Mouse (Mus musculus) forebrain, postnatal 0 days (tissue): ENCODE measurements around the gene Pithd1. TPM values are rescaled to one million over a fixed set of nuclear protein-coding genes. Genes with fewer than 3 reads are reported as not detected.
A peak's percentile ranks its signal among the peaks of the same experiment; 100 is the strongest.

Experiments used
- ATAC-seq: fragments of 200-750 bp; cut with Nextera tagmentation; 2 replicates; pipeline ENCODE4 v1.8.0; 2017; ENCODE audit warnings: mild to moderate bottlenecking, moderate library complexity
- DNase-seq: peaks from one replicate; pipeline ENCODE4 v3.0.0-alpha.2; 2015
- H3K27ac ChIP-seq: fragments of 300-500 bp; sonication (generic); 2 replicates; pipeline ENCODE4 v1.5.1; 2014; ENCODE audit warnings: low read depth, mild to moderate bottlenecking, antibody characterized with exemption, low read length, moderate library complexity, mixed read lengths
- H3K27me3 ChIP-seq: fragments of 300-500 bp; sonication (generic); 2 replicates; pipeline ENCODE4 v1.6.1; 2014; ENCODE audit warnings: mild to moderate bottlenecking, low read length, mixed read lengths; ENCODE audit not compliant: insufficient read depth
- H3K36me3 ChIP-seq: fragments of 300-500 bp; sonication (generic); 2 replicates; pipeline ENCODE4 v1.6.1; 2014; ENCODE audit warnings: mild to moderate bottlenecking, moderate library complexity; ENCODE audit not compliant: insufficient read depth
- H3K4me1 ChIP-seq: fragments of 300-500 bp; sonication (generic); 2 replicates; pipeline ENCODE4 v1.6.1; 2014; ENCODE audit warnings: antibody characterized with exemption; ENCODE audit not compliant: insufficient read depth
- H3K4me2 ChIP-seq: fragments of 300-500 bp; sonication (generic); 2 replicates; pipeline ENCODE4 v1.6.1; 2014; ENCODE audit warnings: low read depth, mild to moderate bottlenecking, moderate library complexity
- H3K4me3 ChIP-seq: fragments of 300-500 bp; sonication (generic); 2 replicates; pipeline ENCODE4 v1.5.1; 2014; ENCODE audit warnings: low read depth, low read length, mixed read lengths
- H3K9ac ChIP-seq: fragments of 300-500 bp; sonication (generic); 2 replicates; pipeline ENCODE4 v1.6.1; 2014; ENCODE audit warnings: mild to moderate bottlenecking
- H3K9me3 ChIP-seq: fragments of 300-500 bp; sonication (generic); 2 replicates; pipeline ENCODE4 v1.6.1; 2016; ENCODE audit warnings: low read length
- CTCF ChIP-seq: sonication (generic); IDR thresholded peaks from 2 replicates; pipeline ENCODE4 v1.5.1; 2016; ENCODE audit warnings: antibody characterized with exemption, control low read depth, low read depth
- whole genome bisulfite sequencing: fragments of 180-500 bp; shearing (Covaris S2); extraction: QIAGEN DNeasy Blood & Tissue Kit; methylation state at CpG from one replicate; pipeline ENCODE4 v1.1.7; 2014; 5-methylcytosine and 5-hydroxymethylcytosine counted together
- polyA plus RNA-seq: library from polyadenylated mRNA; unstranded; fragments of >200 nt; fragmentation: Nextera tagmentation; extraction: Ambion mirVana; gene quantifications from 2 replicates; pipeline ENCODE4 v1.2.1, GENCODE M21; 2015
- total RNA-seq: library from RNA; depleted of rRNA; stranded (reverse); fragments of >200 nt; gene quantifications from 2 replicates; pipeline ENCODE4 v1.2.3, GENCODE M21; 2014

The Pithd1 gene
- total and polyA plus RNA-seq, 2 experiments from 2014 or later = 62.8 to 93.3 TPM

GRCm38 (mm10) chr4:136027416-136028131 is 40.5 kb upstream of the Pithd1 start:
- H3K36me3 ChIP-seq = no peaks in the 10 kb centered on the region
- no peaks in the 10 kb centered on the region for H3K9me3 ChIP-seq
- H3K27me3 ChIP-seq = no peaks in the 10 kb centered on the region
- no peaks in the 10 kb centered on the region for H3K4me1 ChIP-seq
- no peak for ATAC-seq
- DNase-seq = no peak
- no peak overlapping the region for H3K9ac ChIP-seq
- H3K27ac ChIP-seq = no peak overlapping the region
- H3K4me2 ChIP-seq = no peak overlapping the region
- no peak for TF ChIP-seq CTCF
- no peak overlapping the region for H3K4me3 ChIP-seq
- 81% methylated on average over 8 of the region's 8 CpGs for WGBS

DNA sequence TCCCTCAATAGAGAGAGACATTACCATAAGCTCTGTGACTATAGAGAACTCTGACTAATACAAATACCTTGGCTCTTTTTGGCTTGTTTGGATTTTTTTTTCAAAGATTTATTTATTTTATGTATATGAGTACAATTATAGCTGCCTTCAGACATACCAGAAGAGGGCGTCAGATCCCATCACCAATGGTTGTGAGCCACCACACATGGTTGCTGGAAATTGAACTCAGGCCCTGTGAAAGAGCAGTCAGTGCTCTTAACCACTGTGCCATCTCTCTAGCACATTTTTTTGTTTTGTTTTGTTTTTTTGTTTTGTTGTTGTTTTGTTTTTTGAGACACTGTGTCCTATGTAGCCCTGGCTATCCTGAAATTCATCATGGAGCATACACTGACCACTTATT is 38.3 kb upstream of the Pithd1 start:
- no peak for TF ChIP-seq CTCF
- H3K9me3 ChIP-seq = no peaks in the 10 kb centered on the region
- DNase-seq = no peak
- no peak overlapping the region for H3K4me3 ChIP-seq
- H3K4me1 ChIP-seq = peaks cover 4% of the 10 kb centered on the region
- H3K36me3 ChIP-seq = no peaks in the 10 kb centered on the region
- no peaks in the 10 kb centered on the region for H3K27me3 ChIP-seq
- 89% methylated on average over 1 of the region's 1 CpGs for WGBS
- no peak overlapping the region for H3K27ac ChIP-seq
- H3K4me2 ChIP-seq = no peak overlapping the region
- no peak for ATAC-seq
- H3K9ac ChIP-seq = no peak overlapping the region

DNA sequence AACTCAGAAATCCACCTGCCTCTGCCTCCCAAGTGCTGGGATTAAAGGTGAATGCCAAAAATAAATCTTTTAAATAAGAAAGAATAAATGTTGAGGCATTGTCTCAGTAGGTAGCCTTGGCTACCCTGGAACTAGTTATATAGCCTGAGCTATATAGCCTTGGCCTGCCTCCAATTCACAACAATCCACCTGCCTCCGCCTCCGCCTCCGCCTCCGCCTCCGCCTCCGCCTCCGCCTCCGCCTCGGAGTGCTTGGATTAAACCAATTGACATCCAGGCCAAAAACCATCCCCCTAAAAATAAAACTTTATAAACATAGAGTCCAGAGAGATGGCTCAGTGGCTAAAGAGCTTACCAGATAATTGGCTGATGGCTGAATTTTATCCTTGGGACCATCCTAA is 35.9 kb upstream of the Pithd1 start:
- Histone ChIP-seq H3K27ac (no peak overlapping the region), H3K36me3 (no peaks in the 10 kb centered on the region), H3K4me3 (no peak overlapping the region), H3K9me3 (no peaks in the 10 kb centered on the region), H3K9ac (no peak overlapping the region), H3K27me3 (no peaks in the 10 kb centered on the region), H3K4me1 (peaks cover 6% of the 10 kb centered on the region), H3K4me2 (no peak overlapping the region)
- DNase-seq = no peak
- ATAC-seq = no peak
- no peak for TF ChIP-seq CTCF
- 92% methylated on average over 9 of the region's 9 CpGs for WGBS

DNA sequence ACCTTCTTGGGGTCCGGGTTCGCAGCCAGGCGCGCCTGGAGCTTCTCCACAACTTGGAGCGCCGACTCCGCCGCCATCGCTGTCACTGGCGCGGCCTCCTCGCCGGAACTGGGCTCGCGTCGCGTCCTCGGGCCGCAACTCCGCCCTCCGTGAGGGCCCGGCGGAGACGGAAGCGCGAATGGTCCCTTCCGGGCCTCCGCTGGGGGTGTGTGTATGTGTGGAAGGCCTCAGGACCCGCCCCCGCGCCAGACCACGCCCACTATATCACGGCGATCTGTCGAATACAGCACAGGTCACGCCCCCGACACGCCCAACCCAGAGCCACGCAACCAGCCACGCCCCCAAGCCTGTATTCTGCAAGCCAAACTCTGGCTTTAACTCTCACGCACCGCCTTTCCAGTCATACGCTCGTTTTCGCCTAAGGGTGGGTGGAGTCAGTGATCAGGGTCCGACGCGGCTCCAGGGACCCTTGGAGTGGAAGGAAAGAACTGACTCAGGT is 34.5 kb upstream of the Pithd1 start, which contains the start of gene Eloa:
Gene Eloa, minus strand, starts transcription at position 215 of the 499 bp plus-strand sequence.
- no peak for TF ChIP-seq CTCF
- Histone ChIP-seq H3K9me3 (no peaks in the 10 kb centered on the region), H3K4me3 (peak within 1 kb of the TSS; percentile 92), H3K27ac (peak within 1 kb of the TSS; percentile 87), H3K9ac (peak within 1 kb of the TSS; percentile 85), H3K4me1 (peaks cover 6% of the 10 kb centered on the region), H3K4me2 (peak within 1 kb of the TSS; percentile 96), H3K36me3 (no peaks in the 10 kb centered on the region), H3K27me3 (no peaks in the 10 kb centered on the region)
- DNase-seq = peak; percentile 95
- ATAC-seq = peak; percentile 99
- WGBS = under 1% methylated on average over 48 of the region's 48 CpGs

- H3K9me3 ChIP-seq = no peaks in the 10 kb centered on the region
- no peaks in the 10 kb centered on the region for H3K27me3 ChIP-seq
- H3K9ac ChIP-seq = peak overlapping the region; percentile 85
- H3K4me1 ChIP-seq = peaks cover 6% of the 10 kb centered on the region
- peak; percentile 52 for ATAC-seq
- 1% methylated on average over 42 of the region's 62 CpGs for WGBS
- no peaks in the 10 kb centered on the region for H3K36me3 ChIP-seq
- H3K4me3 ChIP-seq = peak overlapping the region; percentile 92
- H3K27ac ChIP-seq = peak overlapping the region; percentile 87
- DNase-seq = peak; percentile 11
- H3K4me2 ChIP-seq = peak overlapping the region; percentile 96
- TF ChIP-seq CTCF = no peak
Measured at GRCm38 (mm10) chr4:136020743-136021548, 33.9 kb upstream of the Pithd1 start.

GRCm38 (mm10) chr4:136016059-136016602 is 29.1 kb upstream of the Pithd1 start:
- peaks cover 19% of the 10 kb centered on the region for H3K36me3 ChIP-seq
- 90% methylated on average over 3 of the region's 3 CpGs for WGBS

GRCm38 (mm10) chr4:136010586-136010985 is 23.5 kb upstream of the Pithd1 start:
- DNase-seq = no peak
- no peak for TF ChIP-seq CTCF
- H3K36me3 ChIP-seq = peaks cover 68% of the 10 kb centered on the region
- no peak overlapping the region for H3K4me3 ChIP-seq
- H3K4me2 ChIP-seq = no peak overlapping the region
- no peaks in the 10 kb centered on the region for H3K4me1 ChIP-seq
- no peak for ATAC-seq
- WGBS = 89% methylated on average over 4 of the region's 4 CpGs
- no peaks in the 10 kb centered on the region for H3K9me3 ChIP-seq
- H3K9ac ChIP-seq = no peak overlapping the region
- no peaks in the 10 kb centered on the region for H3K27me3 ChIP-seq
- no peak overlapping the region for H3K27ac ChIP-seq

More at GRCm38 (mm10) chr4:136016059-136016602, 29.1 kb upstream of the Pithd1 start:
- no peak for ATAC-seq
- TF ChIP-seq CTCF = no peak
- H3K4me3 ChIP-seq = no peak overlapping the region
- no peaks in the 10 kb centered on the region for H3K27me3 ChIP-seq
- no peaks in the 10 kb centered on the region for H3K9me3 ChIP-seq
- DNase-seq = no peak
- H3K27ac ChIP-seq = no peak overlapping the region
- H3K4me2 ChIP-seq = no peak overlapping the region
- no peak overlapping the region for H3K9ac ChIP-seq
- H3K4me1 ChIP-seq = peaks cover 6% of the 10 kb centered on the region
